Mouse (Mus musculus): Measurements from ENCODE around the gene Kcnq1.

GRCm38 (mm10) chr7:143164074-143164473 is 57.9 kb downstream of the Kcnq1 start:
- TF ChIP-seq POLR2A (IDR thresholded peaks at IDR 0.05; ENCODE audit: borderline replicate concordance, extremely low read depth, low read depth, low read length) (no peak), CTCF (IDR thresholded peaks at IDR 0.05; ENCODE audit: insufficient read depth, low read length) (no peak)
